Mouse (Mus musculus): Measurements from ENCODE around the gene Thg1l. TPM values are rescaled to one million over a fixed set of nuclear protein-coding genes. Genes with fewer than 3 reads are reported as not detected.
A peak's percentile ranks its signal among the peaks of the same experiment; 100 is the strongest.

Thg1l gene
- 6.7 and 7.8 TPM in 2 replicates for polyA plus RNA-seq (2012; rRNA removed)

DNA sequence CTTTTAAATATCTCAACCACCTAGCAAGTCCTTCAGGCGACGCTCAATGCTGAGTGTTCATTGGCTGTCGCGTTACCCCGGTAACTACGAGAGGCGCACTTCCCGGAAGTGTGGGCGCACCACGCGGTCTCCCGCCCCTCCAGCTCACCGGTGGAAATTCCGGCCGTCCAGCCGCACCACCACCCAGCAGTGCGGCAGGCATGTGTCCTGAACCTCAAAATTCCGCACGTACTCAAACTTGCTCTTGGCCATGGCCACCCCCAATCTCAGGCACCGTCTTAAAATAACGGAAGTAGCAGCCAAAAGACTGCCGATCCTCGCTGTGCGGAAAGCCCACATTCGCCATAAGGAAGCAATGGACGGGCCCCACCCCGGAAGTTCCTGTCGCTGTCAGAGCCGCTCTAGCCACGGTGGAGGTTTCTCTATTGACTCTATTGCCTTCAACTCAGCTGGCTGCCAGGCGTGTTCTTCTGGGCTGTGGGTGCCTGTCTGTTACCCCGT is at the start of gene Thg1l:
Gene Thg1l, minus strand, starts transcription at position 368 of the 501 bp plus-strand sequence.
- peak; percentile 85 to 93 for DNase-seq (ENCODE audit: extremely low spot score in 1 of 2, low spot score in 1 of 2)

DNA sequence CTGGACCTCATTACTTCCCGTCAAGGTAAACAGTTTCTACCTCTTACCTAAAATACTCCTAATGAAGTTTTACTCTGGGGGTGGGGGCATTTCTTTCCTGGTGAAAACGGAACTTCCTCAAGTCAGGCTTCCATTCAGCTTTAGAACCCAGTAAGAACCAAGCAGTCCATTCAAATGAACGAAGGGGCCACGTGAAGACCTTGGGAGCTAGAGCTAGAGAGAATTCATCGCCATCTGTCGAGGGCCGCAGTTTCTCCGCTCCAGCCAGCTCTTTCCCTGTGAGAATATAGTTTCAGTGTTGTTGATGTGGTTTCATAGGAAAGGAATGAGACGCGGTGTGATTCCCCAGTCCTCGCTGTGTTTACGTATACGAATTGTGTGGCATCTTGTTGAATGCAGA is 36.8 kb upstream of the Thg1l start:
- DNase-seq (ENCODE audit: extremely low spot score in 1 of 2, low spot score in 1 of 2), result no peak

DNA sequence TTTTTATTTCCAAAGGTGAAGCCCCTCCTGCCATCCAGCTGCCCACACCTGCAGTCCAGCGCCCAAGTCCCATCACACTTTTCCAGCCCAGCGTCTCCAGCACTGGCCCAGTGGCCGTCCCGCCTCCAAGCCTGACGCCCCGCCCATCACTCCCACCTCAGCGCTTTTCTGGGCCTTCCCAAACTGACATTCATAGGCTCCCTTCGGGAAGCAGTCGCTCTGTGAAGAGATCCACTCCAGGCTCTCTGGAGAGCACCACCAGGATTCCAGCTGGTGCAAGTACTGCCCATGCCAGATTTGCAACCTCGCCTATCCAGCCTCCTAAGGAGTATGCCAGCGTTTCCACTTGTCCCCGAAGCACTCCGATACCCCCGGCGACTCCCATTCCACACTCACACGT is 36.3 kb upstream of the Thg1l start:
- DNase-seq (ENCODE audit: extremely low spot score in 1 of 2, low spot score in 1 of 2), result peak in 1 of 2 experiments; percentile 27

DNA sequence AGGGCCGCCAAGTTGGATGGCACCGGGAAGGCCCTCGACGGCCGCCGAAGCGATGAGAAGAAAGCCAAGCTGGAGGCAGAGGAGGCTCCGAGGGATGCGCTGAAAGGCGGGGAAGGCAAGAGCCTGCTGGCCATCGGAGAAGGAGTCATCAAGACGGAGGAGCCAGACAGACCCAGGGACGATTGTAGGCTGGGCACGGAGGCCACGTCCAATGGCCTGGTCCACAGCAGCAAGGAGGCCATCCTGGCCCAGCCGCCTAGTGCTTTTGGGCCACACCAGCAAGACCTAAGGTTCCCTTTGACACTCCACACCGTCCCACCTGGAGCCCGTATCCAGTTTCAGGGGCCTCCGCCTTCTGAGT is 25.6 kb upstream of the Thg1l start:
- DNase-seq (ENCODE audit: extremely low spot score in 1 of 2, low spot score in 1 of 2), result no peak

DNA sequence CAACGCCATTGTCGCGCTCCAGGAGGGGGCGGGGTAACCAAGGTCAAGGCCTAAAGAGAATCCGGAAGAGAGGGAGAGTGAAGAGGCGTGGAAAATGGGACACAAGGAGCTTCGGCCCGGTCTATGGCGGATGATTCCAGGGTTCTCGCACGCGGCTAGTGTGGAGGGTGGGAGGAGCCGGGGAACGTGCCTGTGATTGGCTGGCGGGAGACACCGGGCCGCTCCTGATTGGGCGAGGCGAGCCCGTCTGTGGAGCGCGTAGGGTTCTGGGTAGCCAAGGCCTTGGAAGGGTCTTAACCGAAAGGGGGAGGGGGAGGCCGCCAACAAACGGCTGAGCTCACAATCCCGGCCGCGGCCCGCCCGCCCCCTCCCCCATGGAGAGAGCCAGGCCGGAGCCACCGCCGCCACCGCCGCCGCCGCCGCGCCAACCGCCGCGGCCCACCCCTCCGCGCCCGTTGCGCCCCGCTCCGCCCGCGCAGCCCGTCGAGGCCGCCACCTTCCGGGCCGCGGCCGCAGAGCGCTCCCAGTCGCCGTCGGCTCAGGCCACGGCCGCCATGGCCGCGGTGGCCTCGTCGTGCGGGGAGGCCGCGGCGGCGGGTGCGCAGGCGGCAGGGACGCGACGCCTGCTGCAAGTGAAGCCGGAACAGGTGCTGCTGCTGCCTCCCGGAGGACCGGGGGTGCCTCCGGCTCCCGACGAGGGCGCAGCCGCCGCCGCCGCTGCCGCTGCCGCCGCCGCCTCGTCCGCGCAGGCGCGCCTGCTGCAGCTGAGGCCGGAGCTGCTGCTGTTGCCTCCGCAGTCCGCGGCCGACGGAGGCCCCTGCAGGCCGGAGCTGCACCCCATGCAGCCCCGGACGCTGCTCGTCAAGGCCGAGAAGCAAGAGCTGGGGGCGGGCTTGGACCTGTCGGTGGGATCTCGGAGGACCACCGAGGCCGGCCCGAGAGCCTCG is 24.9 kb upstream of the Thg1l start, which contains the start of gene Sox30:
Gene Sox30, plus strand, starts transcription at position 365 of the 947 bp plus-strand sequence.
- peak in 1 of 2 experiments; percentile 35 for DNase-seq (ENCODE audit: extremely low spot score in 1 of 2, low spot score in 1 of 2)

DNA sequence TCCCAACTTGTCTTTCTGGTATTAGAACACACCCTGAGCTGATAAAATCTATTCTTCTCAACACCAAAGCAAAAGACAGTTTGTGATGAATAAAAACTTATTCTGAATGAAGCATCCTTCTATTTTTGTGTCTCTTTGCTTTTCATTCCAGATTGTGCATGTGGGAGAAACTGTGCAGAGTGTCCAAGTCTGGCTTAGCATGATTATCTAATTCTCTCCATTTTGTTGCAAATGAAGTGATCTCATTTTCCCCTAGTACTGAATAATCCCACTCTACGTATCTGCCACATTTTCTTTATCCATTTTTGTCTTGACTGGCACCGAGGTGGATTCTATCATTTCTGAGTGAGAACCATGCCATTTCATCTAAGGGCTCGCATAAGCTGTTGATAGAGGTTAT is 20.8 kb upstream of the Thg1l start:
- DNase-seq (ENCODE audit: extremely low spot score in 1 of 2, low spot score in 1 of 2), result peak; percentile 38 to 65

DNA sequence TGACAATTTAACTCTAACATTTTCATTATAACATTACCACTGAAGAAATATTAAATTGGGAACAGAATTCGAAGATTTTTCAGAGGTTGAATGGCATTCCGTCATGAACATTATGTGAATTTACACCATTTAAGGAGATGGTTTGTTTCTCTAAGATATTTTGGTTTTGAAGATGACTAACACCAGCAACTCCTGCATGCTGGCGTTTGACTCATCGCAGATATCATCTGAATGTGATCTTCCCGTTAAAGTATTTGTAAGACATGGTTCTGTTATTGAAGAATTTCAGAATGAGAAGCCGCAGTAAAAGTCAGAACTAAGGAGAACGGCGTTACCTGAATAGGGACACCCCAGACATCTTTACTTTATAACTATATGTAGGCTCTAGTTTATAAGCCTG is 19.2 kb upstream of the Thg1l start:
- peak in 1 of 2 experiments; percentile 41 for DNase-seq (ENCODE audit: extremely low spot score in 1 of 2, low spot score in 1 of 2)

DNA sequence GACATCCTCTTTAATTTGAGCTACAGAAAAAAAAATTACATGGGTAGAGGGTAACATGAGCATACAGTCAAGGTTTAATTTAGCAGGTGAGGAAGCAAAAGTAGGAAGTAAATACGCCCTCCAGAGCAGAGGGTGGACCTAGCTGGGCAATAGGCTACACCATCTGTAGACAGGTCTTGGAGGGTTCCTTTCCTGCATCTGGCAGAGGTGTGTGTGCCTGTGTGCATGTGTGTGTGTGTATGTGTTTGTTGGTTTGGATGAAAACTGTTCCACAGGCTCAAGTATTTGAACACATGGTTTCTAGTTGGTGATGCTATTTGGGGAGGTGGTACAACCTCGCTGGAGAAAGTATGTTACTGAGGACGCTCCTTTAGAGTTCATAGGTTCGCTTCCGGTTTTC is 18.3 kb upstream of the Thg1l start:
- DNase-seq (ENCODE audit: extremely low spot score in 1 of 2, low spot score in 1 of 2), result no peak

DNA sequence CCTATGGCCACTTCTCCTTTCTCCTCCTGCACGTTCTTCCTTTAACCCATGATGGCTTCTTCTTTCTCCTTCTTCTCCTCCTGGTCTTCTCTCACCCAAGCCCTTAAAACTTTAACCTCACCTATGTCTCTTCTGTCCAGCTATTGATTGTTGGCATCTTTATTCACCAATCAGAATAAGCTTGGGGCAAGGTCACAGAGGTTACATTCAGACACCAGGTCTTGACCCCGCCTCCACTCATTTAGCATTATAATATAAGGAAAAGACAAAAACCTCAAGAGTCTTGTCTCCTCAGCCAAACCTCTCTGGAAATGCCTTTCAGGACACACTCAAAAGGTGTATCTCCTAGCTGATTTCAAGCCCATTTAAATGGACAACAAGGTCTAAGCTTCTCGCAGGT is 13.2 kb upstream of the Thg1l start:
- no peak for DNase-seq (ENCODE audit: extremely low spot score in 1 of 2, low spot score in 1 of 2)

DNA sequence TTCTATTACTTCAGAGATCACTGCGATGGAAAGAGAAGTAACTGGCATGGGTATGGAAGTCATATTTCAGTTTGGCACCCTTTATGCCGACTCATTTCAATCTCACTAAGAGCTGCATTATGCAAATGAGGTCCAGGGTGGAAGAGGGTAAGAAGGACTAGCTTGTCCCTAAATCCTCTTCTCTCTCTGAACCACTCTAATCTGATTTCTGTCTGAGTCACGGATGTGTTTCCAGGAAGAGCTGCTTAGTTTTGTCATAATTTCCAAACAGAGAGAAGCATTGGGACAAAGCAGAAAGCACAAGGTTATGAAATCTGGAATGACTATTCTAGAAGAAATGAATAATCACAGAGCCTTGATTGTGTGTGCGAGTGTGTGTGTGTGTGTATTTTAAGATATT is 11.6 kb upstream of the Thg1l start:
- DNase-seq (ENCODE audit: extremely low spot score in 1 of 2, low spot score in 1 of 2), result peak in 1 of 2 experiments; percentile 7

DNA sequence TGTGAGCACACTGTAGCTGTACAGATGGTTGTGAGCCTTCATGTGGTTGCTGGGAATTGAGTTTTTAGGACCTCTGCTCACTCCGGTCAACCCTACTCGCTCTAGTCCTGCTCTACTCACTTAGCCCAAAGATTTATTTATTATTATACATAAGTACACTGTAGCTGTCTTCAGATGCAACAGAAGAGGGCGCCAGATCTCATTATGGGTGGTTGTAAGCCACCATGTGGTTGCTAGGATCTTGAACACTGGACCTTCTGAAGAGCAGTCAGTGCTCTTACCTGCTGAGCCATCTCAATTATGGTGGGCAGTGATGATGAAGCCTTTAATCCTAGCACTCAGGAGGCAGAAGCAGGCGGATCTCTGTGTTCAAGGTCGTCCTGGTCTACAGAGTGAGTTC is 4.7 kb upstream of the Thg1l start:
- DNase-seq (ENCODE audit: extremely low spot score in 1 of 2, low spot score in 1 of 2), result no peak

DNA sequence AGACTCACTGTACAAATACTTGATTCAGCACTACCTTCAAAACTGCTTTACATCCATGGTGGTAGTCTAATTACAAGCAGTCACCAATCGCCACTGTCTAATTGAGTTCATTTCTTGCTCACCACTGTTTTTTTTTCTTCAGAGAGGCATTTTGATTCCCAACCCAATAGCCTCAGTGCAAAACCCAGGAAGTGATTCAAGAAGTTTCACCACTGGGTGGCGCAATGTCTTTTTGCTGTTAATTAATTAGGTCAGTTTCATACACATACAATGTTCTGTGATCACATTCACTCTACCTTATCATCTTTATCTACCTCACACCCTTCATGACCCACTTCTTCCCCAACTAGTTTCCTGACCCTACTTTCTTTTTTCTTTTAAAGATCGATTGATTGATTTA is 4.3 kb upstream of the Thg1l start:
- DNase-seq (ENCODE audit: extremely low spot score in 1 of 2, low spot score in 1 of 2), result peak in 1 of 2 experiments; percentile 38

DNA sequence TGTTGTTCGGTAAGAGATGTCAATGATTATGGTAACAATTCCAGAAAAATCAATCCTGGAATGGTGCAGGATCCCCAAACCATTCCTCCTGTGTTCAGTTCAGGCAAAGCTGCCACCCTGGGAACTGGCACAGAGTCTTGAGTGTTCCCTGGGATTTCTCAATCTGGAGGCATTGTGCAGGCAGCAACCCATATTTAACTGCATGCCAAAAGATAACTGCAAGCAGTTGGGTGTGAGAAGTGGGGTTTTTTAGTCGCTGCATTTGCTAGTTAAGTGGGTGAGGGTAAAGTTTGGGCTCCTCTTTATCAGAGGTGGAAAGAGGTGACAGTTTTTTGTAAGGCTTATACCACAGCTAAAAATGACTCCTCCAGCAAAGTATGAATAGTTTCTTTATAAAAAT is 7.8 kb downstream of the Thg1l start:
- DNase-seq (ENCODE audit: extremely low spot score in 1 of 2, low spot score in 1 of 2), result peak; percentile 33 to 72

DNA sequence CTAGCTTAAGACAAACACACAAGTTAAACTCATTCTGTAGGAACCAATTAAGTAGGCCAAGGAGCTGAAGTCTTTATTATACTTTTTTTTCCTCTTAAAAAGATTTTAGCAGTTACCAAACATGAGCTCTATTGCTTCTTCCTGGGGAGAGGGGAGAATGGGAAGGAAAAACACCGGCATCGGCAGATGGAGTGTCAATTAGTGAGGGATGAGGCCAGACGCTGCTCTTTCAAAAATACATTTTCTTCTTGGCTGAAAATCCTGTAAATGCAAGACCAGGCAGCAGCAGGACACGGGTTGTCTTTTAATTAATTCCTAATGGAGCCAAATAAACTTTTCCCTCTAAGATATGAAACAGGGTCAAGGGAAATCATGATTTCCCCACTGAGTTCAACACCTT is 8.5 kb downstream of the Thg1l start:
- no peak for DNase-seq (ENCODE audit: extremely low spot score in 1 of 2, low spot score in 1 of 2)

DNA sequence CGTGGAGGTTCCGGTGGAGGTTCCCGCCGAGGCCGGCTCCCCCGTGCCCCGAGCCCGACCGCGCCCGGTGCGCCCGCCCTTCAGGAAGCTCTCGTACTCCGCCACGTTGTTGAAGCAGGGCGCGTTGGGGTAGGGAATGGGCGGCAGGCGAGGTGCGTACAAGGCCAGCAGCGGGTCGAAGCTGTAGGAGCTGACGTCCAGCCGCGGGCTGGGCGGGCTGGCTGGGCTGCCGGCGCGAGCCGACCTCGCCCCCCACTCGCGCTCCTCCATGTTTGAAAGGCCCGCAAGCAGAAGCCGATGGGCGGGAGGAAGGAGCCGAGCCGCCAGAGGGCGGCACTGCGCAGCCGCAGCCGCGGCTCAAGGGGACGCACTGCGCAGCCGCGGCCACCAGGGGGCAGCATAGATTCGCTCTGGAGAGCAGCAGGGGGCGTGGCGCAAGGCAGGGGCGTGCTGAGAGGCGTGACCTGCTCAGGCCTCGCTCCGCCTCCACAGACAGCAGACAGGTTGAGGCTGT is 10.6 kb downstream of the Thg1l start, which contains the start of gene Lsm11:
Gene Lsm11, minus strand, starts transcription at position 293 of the 514 bp plus-strand sequence.
- peak; percentile 88 to 99 for DNase-seq (ENCODE audit: extremely low spot score in 1 of 2, low spot score in 1 of 2)

DNA sequence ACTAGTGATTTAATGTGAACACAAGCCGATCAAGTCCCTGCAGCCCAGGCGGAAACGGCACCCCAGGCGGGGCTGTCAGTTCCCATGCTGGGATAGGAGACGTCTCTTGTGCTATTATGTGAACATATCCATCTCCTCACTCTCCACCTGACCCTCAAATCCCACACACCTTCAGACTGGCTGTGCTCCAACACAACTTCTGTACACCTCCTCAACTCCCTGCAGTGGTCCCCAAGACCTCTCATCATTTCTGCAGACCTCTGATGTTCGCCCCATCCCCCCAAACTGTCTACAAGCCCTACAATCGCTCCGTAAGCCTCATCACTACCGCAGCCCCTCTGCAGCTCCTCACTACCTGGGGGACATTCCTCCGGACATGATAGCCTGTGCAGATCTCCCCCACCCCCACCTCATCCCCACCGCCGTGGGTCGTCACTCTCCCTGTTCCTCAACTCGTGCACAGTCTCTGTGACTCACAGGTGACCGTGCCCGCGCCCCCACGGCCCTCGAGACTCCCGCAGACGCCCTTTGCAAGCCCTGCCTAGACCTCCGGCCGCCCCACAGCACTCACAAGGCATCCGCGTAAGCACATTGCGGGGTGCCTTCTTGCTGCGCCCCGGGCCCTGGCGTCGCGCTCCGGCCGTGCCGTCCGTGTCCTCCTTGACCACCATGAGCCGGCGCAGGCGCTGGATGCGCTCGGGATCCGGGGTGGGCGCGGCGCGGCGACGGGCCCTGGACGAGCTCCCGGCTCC is 11.2 kb downstream of the Thg1l start:
- no peak for DNase-seq (ENCODE audit: extremely low spot score in 1 of 2, low spot score in 1 of 2)

DNA sequence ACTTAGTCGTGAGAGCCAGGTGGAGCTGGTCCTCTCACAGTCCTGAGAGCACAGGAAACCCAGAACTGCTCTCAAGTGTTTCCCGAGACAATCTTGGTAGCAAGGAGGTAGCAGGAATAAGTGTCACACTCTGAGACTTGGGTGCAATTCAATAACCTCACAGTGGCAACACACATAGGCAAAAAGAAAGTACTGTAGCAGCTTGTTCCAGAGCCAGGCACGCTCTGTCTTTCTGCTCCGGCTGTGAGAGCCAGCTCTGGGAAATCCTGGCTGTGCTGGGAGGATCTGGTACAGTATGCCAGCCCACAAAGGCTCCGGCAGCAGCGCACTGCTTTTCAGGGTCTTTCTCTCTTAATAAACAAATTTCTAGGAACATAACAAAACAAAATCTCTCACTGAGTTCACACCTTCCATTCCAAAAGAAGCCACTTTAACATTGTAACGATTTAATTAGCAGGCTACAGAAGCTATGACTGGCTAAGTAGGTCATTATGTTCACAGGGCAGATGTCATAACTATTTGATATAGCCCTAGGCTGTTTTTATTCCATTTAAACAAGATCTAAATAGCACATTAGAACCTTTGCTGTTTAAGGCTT is 12.1 kb downstream of the Thg1l start:
- peak; percentile 48 to 68 for DNase-seq (ENCODE audit: extremely low spot score in 1 of 2, low spot score in 1 of 2)

DNA sequence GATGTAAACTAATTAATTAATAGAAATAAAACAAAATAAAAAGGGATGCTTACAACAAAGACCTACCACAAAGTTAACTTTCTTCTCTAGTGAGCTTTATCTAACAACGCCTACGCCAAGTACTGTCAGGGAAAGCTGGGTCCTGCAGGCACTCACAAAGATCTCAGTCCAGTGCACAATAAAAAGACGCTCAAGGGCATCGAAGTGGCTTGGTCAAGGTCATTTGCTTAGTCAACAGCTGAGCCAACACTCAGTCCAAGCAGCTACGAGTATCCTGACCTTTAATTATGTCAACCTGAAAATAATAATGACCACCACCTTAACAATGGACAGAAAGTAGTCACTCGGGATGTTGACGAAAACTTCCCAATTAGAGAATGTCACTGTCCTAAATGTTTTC is 13.0 kb downstream of the Thg1l start:
- DNase-seq (ENCODE audit: extremely low spot score in 1 of 2, low spot score in 1 of 2), result no peak

DNA sequence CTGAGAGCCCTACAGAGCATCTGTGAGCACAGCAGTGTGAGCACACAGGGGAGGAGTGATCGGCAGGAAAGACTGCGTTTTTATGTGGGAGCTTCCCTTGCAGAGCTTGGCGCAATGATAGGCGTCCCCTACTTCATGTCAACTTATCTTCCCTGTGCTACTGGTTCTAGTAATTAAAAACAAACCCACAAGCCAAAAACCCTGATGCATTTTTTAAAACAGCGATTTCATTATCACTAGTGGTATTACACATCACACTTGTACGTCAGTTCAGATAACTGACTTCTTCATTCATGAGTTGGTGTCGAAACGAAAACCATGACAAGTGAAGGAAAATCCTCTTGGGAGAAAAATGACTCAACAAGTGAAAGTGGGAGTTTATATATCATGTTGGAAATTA is 16.4 kb downstream of the Thg1l start:
- no peak for DNase-seq (ENCODE audit: extremely low spot score in 1 of 2, low spot score in 1 of 2)

DNA sequence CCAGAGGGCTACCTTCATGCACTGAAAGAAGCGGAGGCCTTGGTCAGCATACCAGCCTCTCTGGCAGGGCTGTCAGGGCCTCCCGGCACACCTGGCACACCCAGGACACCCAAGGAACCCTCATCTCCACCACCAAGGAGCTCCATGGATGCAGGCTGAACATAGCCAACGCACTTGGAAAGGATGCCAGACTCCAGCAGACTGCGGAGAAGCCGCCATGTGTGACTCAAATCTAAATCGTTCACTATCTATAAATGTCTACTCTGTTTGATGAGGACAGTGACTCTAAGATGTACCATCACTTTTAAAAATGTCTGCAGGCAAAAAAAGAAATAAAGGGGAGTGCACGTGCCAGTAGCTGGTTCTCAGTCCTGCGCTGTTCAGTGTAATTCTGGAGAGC is 17.8 kb downstream of the Thg1l start:
- DNase-seq (ENCODE audit: extremely low spot score in 1 of 2, low spot score in 1 of 2), result peak in 1 of 2 experiments; percentile 25

DNA sequence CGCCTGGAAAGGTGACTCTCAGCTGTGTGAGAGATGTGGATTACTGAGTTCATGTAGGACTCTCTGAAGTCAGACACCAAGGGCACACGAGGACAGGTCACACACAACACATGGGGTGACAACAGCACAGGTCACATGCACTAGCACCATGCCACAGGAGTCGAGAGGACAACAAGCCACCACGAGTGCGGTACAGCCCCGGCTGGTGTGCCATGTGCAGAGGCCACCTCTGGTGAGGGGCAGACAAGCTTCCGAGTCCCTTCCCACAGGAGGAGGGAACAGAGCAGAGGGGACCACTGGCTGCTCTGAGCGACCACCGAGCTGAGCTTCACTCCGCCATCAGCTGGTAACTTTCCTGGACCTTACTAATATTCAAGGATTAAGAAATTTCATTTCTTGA is 22.5 kb downstream of the Thg1l start:
- no peak for DNase-seq (ENCODE audit: extremely low spot score in 1 of 2, low spot score in 1 of 2)
